Mouse (Mus musculus): Measurements from ENCODE around the gene Olfr95. TPM values are rescaled to one million over a fixed set of nuclear protein-coding genes. Genes with fewer than 3 reads are reported as not detected.

Gene Olfr95
- polyA plus RNA-seq, 1 experiment from 2014 or later, result not detected

GRCm38 (mm10) chr17:37200894-37201293 lies 12.0 kb downstream of the Olfr95 start, which contains the start of gene Olfr94:
Gene Olfr94 (minus strand): TSS chr17:37200994.
- Histone ChIP-seq H3K4me1 (0 out of 2 replicates have a peak, but pooled peaks cover 9% of the 10 kb centered on the region), H3K9ac (no peak within 1 kb of the TSS), H3K4me2 (no peak within 1 kb of the TSS), H3K4me3 (no peak within 1 kb of the TSS), H3K27me3 (peaks cover 33% of the 10 kb centered on the region), H3K36me3 (no peaks in the 10 kb centered on the region), H3K9me3 (no peaks in the 10 kb centered on the region), H3K27ac (no peak within 1 kb of the TSS)
- no peak for ATAC-seq (ENCODE audit: borderline replicate concordance, extremely low read depth, low FRiP score, low TSS enrichment)
- WGBS, result 75% methylated on average over 2 of the region's 2 CpGs

GRCm38 (mm10) chr17:37196845-37197724 lies 15.8 kb downstream of the Olfr95 start:
- no peaks in the 10 kb centered on the region for H3K9me3 ChIP-seq
- H3K4me2 ChIP-seq, result peak overlapping the region; percentile 87
- no peak overlapping the region for H3K27ac ChIP-seq
- peak; percentile 74 for ATAC-seq (ENCODE audit: borderline replicate concordance, extremely low read depth, low FRiP score, low TSS enrichment)
- 0 out of 2 replicates have a peak, but pooled peaks cover 9% of the 10 kb centered on the region for H3K4me1 ChIP-seq
- WGBS, result under 1% methylated on average over 77 of the region's 77 CpGs
- 0 out of 2 replicates have a peak overlapping the region, but pooled peaks have one; percentile 13 for H3K9ac ChIP-seq
- peaks cover 46% of the 10 kb centered on the region for H3K27me3 ChIP-seq
- no peaks in the 10 kb centered on the region for H3K36me3 ChIP-seq
- H3K4me3 ChIP-seq, result peak overlapping the region; percentile 47

GRCm38 (mm10) chr17:37194782-37195181 lies 18.1 kb downstream of the Olfr95 start:
- no peak overlapping the region for H3K4me3 ChIP-seq
- H3K4me1 ChIP-seq, result 0 out of 2 replicates have a peak, but pooled peaks cover 9% of the 10 kb centered on the region
- no peak overlapping the region for H3K9ac ChIP-seq
- H3K4me2 ChIP-seq, result no peak overlapping the region
- H3K27me3 ChIP-seq, result peaks cover 46% of the 10 kb centered on the region
- no peak overlapping the region for H3K27ac ChIP-seq
- 81% methylated on average over 5 of the region's 5 CpGs for WGBS
- H3K9me3 ChIP-seq, result no peaks in the 10 kb centered on the region
- no peak for ATAC-seq (ENCODE audit: borderline replicate concordance, extremely low read depth, low FRiP score, low TSS enrichment)
- no peaks in the 10 kb centered on the region for H3K36me3 ChIP-seq

GRCm38 (mm10) chr17:37193656-37194055 lies 19.3 kb downstream of the Olfr95 start, which contains the start of gene Ubd:
Gene Ubd (plus strand): TSS chr17:37193892.
- Histone ChIP-seq H3K4me2 (no peak within 1 kb of the TSS), H3K9me3 (no peaks in the 10 kb centered on the region), H3K4me3 (no peak within 1 kb of the TSS), H3K4me1 (0 out of 2 replicates have a peak, but pooled peaks cover 9% of the 10 kb centered on the region), H3K36me3 (no peaks in the 10 kb centered on the region), H3K9ac (no peak within 1 kb of the TSS), H3K27ac (no peak within 1 kb of the TSS), H3K27me3 (peaks cover 40% of the 10 kb centered on the region)
- ATAC-seq (ENCODE audit: borderline replicate concordance, extremely low read depth, low FRiP score, low TSS enrichment), result no peak
- 79% methylated on average over 2 of the region's 2 CpGs for WGBS

GRCm38 (mm10) chr17:37193032-37193431 lies 19.9 kb downstream of the Olfr95 start:
- Histone ChIP-seq H3K4me2 (no peak overlapping the region), H3K4me3 (no peak overlapping the region), H3K36me3 (no peaks in the 10 kb centered on the region), H3K9ac (no peak overlapping the region), H3K27me3 (peaks cover 34% of the 10 kb centered on the region), H3K27ac (no peak overlapping the region), H3K9me3 (no peaks in the 10 kb centered on the region), H3K4me1 (0 out of 2 replicates have a peak, but pooled peaks cover 9% of the 10 kb centered on the region)
- ATAC-seq (ENCODE audit: borderline replicate concordance, extremely low read depth, low FRiP score, low TSS enrichment), result no peak

- Histone ChIP-seq H3K36me3 (no peaks in the 10 kb centered on the region), H3K27me3 (peaks cover 11% of the 10 kb centered on the region; the same call in 1 of the 2 replicates), H3K4me2 (no peak overlapping the region), H3K4me3 (no peak overlapping the region), H3K9me3 (no peaks in the 10 kb centered on the region), H3K27ac (no peak overlapping the region), H3K4me1 (no peaks in the 10 kb centered on the region), H3K9ac (no peak overlapping the region)
- 45% methylated on average over 2 of the region's 2 CpGs for WGBS
- ATAC-seq (ENCODE audit: borderline replicate concordance, extremely low read depth, low FRiP score, low TSS enrichment), result no peak
These were observed 22.2 kb downstream of the Olfr95 start for GRCm38 (mm10) chr17:37190711-37191110.

- Histone ChIP-seq H3K27ac (no peak overlapping the region), H3K9ac (no peak overlapping the region), H3K4me3 (no peak overlapping the region), H3K4me1 (no peaks in the 10 kb centered on the region), H3K9me3 (no peaks in the 10 kb centered on the region), H3K27me3 (no peaks in the 10 kb centered on the region), H3K36me3 (no peaks in the 10 kb centered on the region), H3K4me2 (no peak overlapping the region)
- WGBS, result 31% methylated on average over 6 of the region's 6 CpGs
- ATAC-seq (ENCODE audit: borderline replicate concordance, extremely low read depth, low FRiP score, low TSS enrichment), result no peak
These were observed 27.4 kb downstream of the Olfr95 start for GRCm38 (mm10) chr17:37185474-37185873.

- no peaks in the 10 kb centered on the region for H3K36me3 ChIP-seq
- H3K9me3 ChIP-seq, result no peaks in the 10 kb centered on the region
- no peak within 1 kb of the TSS for H3K4me3 ChIP-seq
- no peak within 1 kb of the TSS for H3K9ac ChIP-seq
- no peaks in the 10 kb centered on the region for H3K27me3 ChIP-seq
- ATAC-seq (ENCODE audit: borderline replicate concordance, extremely low read depth, low FRiP score, low TSS enrichment), result no peak
- no peak within 1 kb of the TSS for H3K4me2 ChIP-seq
- no peaks in the 10 kb centered on the region for H3K4me1 ChIP-seq
- no peak within 1 kb of the TSS for H3K27ac ChIP-seq
These were observed 51.5 kb downstream of the Olfr95 start, which contains the start of gene Olfr93 for GRCm38 (mm10) chr17:37161394-37161793. Gene Olfr93 (minus strand): TSS chr17:37161494.

Other genes with a start within 250 kb of the Olfr95 start
- gene 2410137M14Rik, start 231.9 kb downstream of the Olfr95 start, polyA plus RNA-seq (2015; fragmentation: Nextera tagmentation; extraction: Ambion mirVana), result not detected in 2 replicates
- 0.40 and 0.48 TPM in 2 replicates for gene H2-M5, start 223.6 kb downstream of the Olfr95 start, polyA plus RNA-seq (2015; fragmentation: Nextera tagmentation; extraction: Ambion mirVana)
- gene Zfp57, start 212.0 kb downstream of the Olfr95 start, polyA plus RNA-seq (2015; fragmentation: Nextera tagmentation; extraction: Ambion mirVana), result 77.9 and 79.8 TPM in 2 replicates
- 0.14 TPM in 1 of 2 replicates, not detected in the other for gene Mog, start 189.7 kb downstream of the Olfr95 start, polyA plus RNA-seq (2015; fragmentation: Nextera tagmentation; extraction: Ambion mirVana)
- 9.4 and 9.7 TPM in 2 replicates for gene Gabbr1, start 167.2 kb downstream of the Olfr95 start, polyA plus RNA-seq (2015; fragmentation: Nextera tagmentation; extraction: Ambion mirVana)
- not detected in 2 replicates for gene Olfr90, start 124.6 kb downstream of the Olfr95 start, polyA plus RNA-seq (2015; fragmentation: Nextera tagmentation; extraction: Ambion mirVana)
- gene Olfr91, start 114.8 kb downstream of the Olfr95 start, polyA plus RNA-seq (2015; fragmentation: Nextera tagmentation; extraction: Ambion mirVana), result not detected in 2 replicates
- gene Olfr92, start 93.0 kb downstream of the Olfr95 start, polyA plus RNA-seq (2015; fragmentation: Nextera tagmentation; extraction: Ambion mirVana), result not detected in 2 replicates
- gene Olfr93, start 51.6 kb downstream of the Olfr95 start, polyA plus RNA-seq (2015; fragmentation: Nextera tagmentation; extraction: Ambion mirVana), result not detected in 2 replicates
- 0.86 TPM in 1 of 2 replicates, not detected in the other for gene Ubd, start 19.2 kb downstream of the Olfr95 start, polyA plus RNA-seq (2015; fragmentation: Nextera tagmentation; extraction: Ambion mirVana)
- not detected in 2 replicates for gene Olfr94, start 12.1 kb downstream of the Olfr95 start, polyA plus RNA-seq (2015; fragmentation: Nextera tagmentation; extraction: Ambion mirVana)
- gene Olfr96, start 7.0 kb upstream of the Olfr95 start, polyA plus RNA-seq (2015; fragmentation: Nextera tagmentation; extraction: Ambion mirVana), result not detected in 2 replicates
- not detected in 2 replicates for gene Olfr97, start 24.2 kb upstream of the Olfr95 start, polyA plus RNA-seq (2015; fragmentation: Nextera tagmentation; extraction: Ambion mirVana)
- not detected in 2 replicates for gene Olfr98, start 50.6 kb upstream of the Olfr95 start, polyA plus RNA-seq (2015; fragmentation: Nextera tagmentation; extraction: Ambion mirVana)
- gene H2-M3, start 57.1 kb upstream of the Olfr95 start, polyA plus RNA-seq (2015; fragmentation: Nextera tagmentation; extraction: Ambion mirVana), result 2.2 and 3.0 TPM in 2 replicates
- gene Olfr99, start 70.3 kb upstream of the Olfr95 start, polyA plus RNA-seq (2015; fragmentation: Nextera tagmentation; extraction: Ambion mirVana), result not detected in 2 replicates
- gene Olfr101, start 91.2 kb upstream of the Olfr95 start, polyA plus RNA-seq (2015; fragmentation: Nextera tagmentation; extraction: Ambion mirVana), result not detected in 2 replicates
- gene Olfr102, start 103.9 kb upstream of the Olfr95 start, polyA plus RNA-seq (2015; fragmentation: Nextera tagmentation; extraction: Ambion mirVana), result not detected in 2 replicates
- not detected in 2 replicates for gene Olfr103, start 126.6 kb upstream of the Olfr95 start, polyA plus RNA-seq (2015; fragmentation: Nextera tagmentation; extraction: Ambion mirVana)
- gene Olfr104-ps, start 146.5 kb upstream of the Olfr95 start, polyA plus RNA-seq (2015; fragmentation: Nextera tagmentation; extraction: Ambion mirVana), result not detected in 2 replicates
- gene Olfr105-ps, start 165.9 kb upstream of the Olfr95 start, polyA plus RNA-seq (2015; fragmentation: Nextera tagmentation; extraction: Ambion mirVana), result not detected in 2 replicates
- gene Olfr106-ps, start 177.3 kb upstream of the Olfr95 start, polyA plus RNA-seq (2015; fragmentation: Nextera tagmentation; extraction: Ambion mirVana), result not detected in 2 replicates
- gene Olfr107, start 186.1 kb upstream of the Olfr95 start, polyA plus RNA-seq (2015; fragmentation: Nextera tagmentation; extraction: Ambion mirVana), result not detected in 2 replicates
- not detected in 2 replicates for gene Olfr108, start 232.4 kb upstream of the Olfr95 start, polyA plus RNA-seq (2015; fragmentation: Nextera tagmentation; extraction: Ambion mirVana)
- gene Olfr109, start 245.8 kb upstream of the Olfr95 start, polyA plus RNA-seq (2015; fragmentation: Nextera tagmentation; extraction: Ambion mirVana), result not detected in 2 replicates

Data from lung, embryonic 15.5 days (tissue).